Mouse (Mus musculus) midbrain, embryonic 11.5 days (tissue): ENCODE measurements at regions not wholly inside any gene's neighbourhood (a gene's known extent, or its start where the extent isn't known, plus 50 kb on each side); places are given as distances from the start of the nearest gene placed in this dataset.

Source experiments
- ATAC-seq: fragments of 200-750 bp; cut with Nextera tagmentation; 2 replicates; pipeline ENCODE4 v1.8.0; 2017; ENCODE audit warnings: moderate TSS enrichment, moderate library complexity; ENCODE audit not compliant: low FRiP score
- DNase-seq: peaks from one replicate; pipeline ENCODE4 v3.0.0; 2015; ENCODE audit warnings: low spot score; ENCODE audit errors: missing footprints
- H3K27ac ChIP-seq: fragments of 300-500 bp; sonication (generic); 2 replicates; pipeline ENCODE4 v1.5.1; 2014; ENCODE audit warnings: low read depth, low read length
- H3K27me3 ChIP-seq: fragments of 300-500 bp; sonication (generic); 2 replicates; pipeline ENCODE4 v1.6.1; 2014; ENCODE audit warnings: mild to moderate bottlenecking, low read length, moderate library complexity, mixed read lengths; ENCODE audit not compliant: control insufficient read depth, insufficient read depth
- H3K36me3 ChIP-seq: fragments of 300-500 bp; sonication (generic); 2 replicates; pipeline ENCODE4 v1.6.1; 2014; ENCODE audit warnings: mild to moderate bottlenecking, low read length, moderate library complexity, mixed read lengths; ENCODE audit not compliant: control insufficient read depth, insufficient read depth
- H3K4me1 ChIP-seq: fragments of 300-500 bp; sonication (generic); 2 replicates; pipeline ENCODE4 v1.6.1; 2014; ENCODE audit warnings: low read length; ENCODE audit not compliant: control insufficient read depth, insufficient read depth
- H3K4me2 ChIP-seq: fragments of 300-500 bp; sonication (generic); 2 replicates; pipeline ENCODE4 v1.6.1; 2014; ENCODE audit warnings: mild to moderate bottlenecking, moderate library complexity
- H3K4me3 ChIP-seq: fragments of 300-500 bp; sonication (generic); 2 replicates; pipeline ENCODE4 v1.5.1; 2014; ENCODE audit warnings: low read depth, low read length
- H3K9ac ChIP-seq: fragments of 300-500 bp; sonication (generic); 2 replicates; pipeline ENCODE4 v1.6.1; 2014; ENCODE audit warnings: low read length
- H3K9me3 ChIP-seq: fragments of 300-500 bp; sonication (generic); 2 replicates; pipeline ENCODE4 v1.6.1; 2016; ENCODE audit warnings: low read length; ENCODE audit not compliant: control insufficient read depth
- WGBS: fragments of 180-500 bp; shearing (Covaris S2); extraction: QIAGEN DNeasy Blood & Tissue Kit; methylation state at CpG from one replicate; pipeline ENCODE4 v1.1.7; 2014; 5-methylcytosine and 5-hydroxymethylcytosine counted together

- H3K4me3 ChIP-seq, result no peak overlapping the region
- no peak overlapping the region for H3K9ac ChIP-seq
- DNase-seq (no peak), ATAC-seq (no peak)
- H3K4me2 ChIP-seq, result no peak overlapping the region
- H3K9me3 ChIP-seq, result no peaks in the 10 kb centered on the region
- no peak overlapping the region for H3K27ac ChIP-seq
- H3K4me1 ChIP-seq, result peaks cover 15% of the 10 kb centered on the region
- WGBS, result 78% methylated on average over 5 of the region's 5 CpGs
- H3K27me3 ChIP-seq, result no peaks in the 10 kb centered on the region
- no peaks in the 10 kb centered on the region for H3K36me3 ChIP-seq
Observed at GRCm38 (mm10) chr3:101714810-101715209, 110.3 kb upstream of the Atp1a1 start.

DNA sequence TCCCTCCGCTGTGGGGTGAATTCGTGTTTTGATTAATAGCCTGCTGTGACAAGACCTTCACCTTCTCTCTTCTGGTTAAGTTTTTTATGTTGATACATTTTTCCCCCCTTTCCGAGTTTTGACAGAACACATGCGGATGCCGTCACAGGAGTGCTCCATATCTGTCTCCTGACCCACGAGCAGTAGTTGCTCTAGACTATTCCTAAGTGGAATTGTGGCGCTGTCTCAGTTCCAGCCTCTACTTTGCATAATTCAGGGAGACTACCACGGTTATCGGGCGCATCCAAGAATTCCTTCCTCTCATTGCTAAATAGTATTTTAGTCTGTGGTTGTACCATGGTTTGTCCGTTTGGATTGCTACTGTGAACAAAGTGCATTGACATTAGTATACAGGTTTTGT lies 109.2 kb upstream of the Atp1a1 start:
- WGBS, result 73% methylated on average over 11 of the region's 11 CpGs
- Histone ChIP-seq H3K27ac (no peak overlapping the region), H3K27me3 (no peaks in the 10 kb centered on the region), H3K4me3 (no peak overlapping the region), H3K4me1 (peaks cover 15% of the 10 kb centered on the region), H3K9ac (no peak overlapping the region), H3K4me2 (no peak overlapping the region), H3K36me3 (no peaks in the 10 kb centered on the region), H3K9me3 (no peaks in the 10 kb centered on the region)
- ATAC-seq (no peak), DNase-seq (no peak)

GRCm38 (mm10) chr3:101713138-101713638 lies 108.7 kb upstream of the Atp1a1 start:
- no peaks in the 10 kb centered on the region for H3K9me3 ChIP-seq
- DNase-seq (peak; percentile 83), ATAC-seq (no peak)
- 35% methylated on average over 11 of the region's 11 CpGs for WGBS
- no peaks in the 10 kb centered on the region for H3K36me3 ChIP-seq
- H3K4me2 ChIP-seq, result no peak overlapping the region
- H3K4me1 ChIP-seq, result peaks cover 15% of the 10 kb centered on the region
- H3K9ac ChIP-seq, result peak overlapping the region; percentile 27; the same call in 1 of the 2 replicates
- no peaks in the 10 kb centered on the region for H3K27me3 ChIP-seq
- H3K4me3 ChIP-seq, result no peak overlapping the region
- no peak overlapping the region for H3K27ac ChIP-seq

- no peak overlapping the region for H3K4me2 ChIP-seq
- H3K36me3 ChIP-seq, result no peaks in the 10 kb centered on the region
- H3K4me3 ChIP-seq, result no peak overlapping the region
- H3K9me3 ChIP-seq, result no peaks in the 10 kb centered on the region
- DNase-seq (peak; percentile 86), ATAC-seq (no peak)
- no peak overlapping the region for H3K9ac ChIP-seq
- H3K27me3 ChIP-seq, result no peaks in the 10 kb centered on the region
- H3K27ac ChIP-seq, result no peak overlapping the region
- peaks cover 15% of the 10 kb centered on the region for H3K4me1 ChIP-seq
- WGBS, result 79% methylated on average over 14 of the region's 14 CpGs
Observed at GRCm38 (mm10) chr3:101712666-101713065, 108.2 kb upstream of the Atp1a1 start.

DNA sequence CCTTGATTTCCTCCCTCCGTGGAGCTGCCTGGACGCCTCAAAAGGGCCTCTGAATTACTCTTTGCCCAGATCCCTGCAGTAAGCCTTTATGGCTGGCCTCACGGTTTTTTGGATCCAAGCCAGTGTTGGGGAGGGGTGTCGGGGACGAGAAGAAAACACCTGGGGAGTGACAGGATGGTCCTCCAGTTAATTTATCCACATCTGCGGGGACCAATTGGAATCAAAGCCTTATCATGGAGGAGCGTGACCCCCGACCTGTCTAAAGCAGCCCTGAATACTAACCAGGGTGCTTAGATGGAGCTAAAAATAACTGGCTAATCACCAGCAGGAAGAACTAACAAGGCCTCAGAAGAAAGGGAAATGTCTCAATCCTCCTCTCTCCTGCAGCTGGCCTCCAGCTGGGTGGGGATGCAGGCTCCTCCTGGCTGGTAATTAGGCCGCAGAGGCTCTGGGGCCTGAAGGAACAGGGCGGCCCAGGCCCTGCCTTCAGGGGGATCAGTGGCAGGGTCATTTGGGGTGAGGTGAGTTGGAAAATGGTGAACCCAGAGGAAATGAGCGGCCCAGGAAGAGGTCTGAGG lies 107.2 kb upstream of the Atp1a1 start:
- H3K9me3 ChIP-seq, result no peaks in the 10 kb centered on the region
- DNase-seq (peak; percentile 91), ATAC-seq (peak; percentile 69)
- no peak overlapping the region for H3K9ac ChIP-seq
- peak overlapping the region; percentile 16; the same call in 1 of the 2 replicates for H3K27ac ChIP-seq
- no peak overlapping the region for H3K4me2 ChIP-seq
- H3K4me1 ChIP-seq, result peaks cover 15% of the 10 kb centered on the region
- no peaks in the 10 kb centered on the region for H3K36me3 ChIP-seq
- H3K27me3 ChIP-seq, result no peaks in the 10 kb centered on the region
- no peak overlapping the region for H3K4me3 ChIP-seq
- WGBS, result 11% methylated on average over 11 of the region's 11 CpGs

DNA sequence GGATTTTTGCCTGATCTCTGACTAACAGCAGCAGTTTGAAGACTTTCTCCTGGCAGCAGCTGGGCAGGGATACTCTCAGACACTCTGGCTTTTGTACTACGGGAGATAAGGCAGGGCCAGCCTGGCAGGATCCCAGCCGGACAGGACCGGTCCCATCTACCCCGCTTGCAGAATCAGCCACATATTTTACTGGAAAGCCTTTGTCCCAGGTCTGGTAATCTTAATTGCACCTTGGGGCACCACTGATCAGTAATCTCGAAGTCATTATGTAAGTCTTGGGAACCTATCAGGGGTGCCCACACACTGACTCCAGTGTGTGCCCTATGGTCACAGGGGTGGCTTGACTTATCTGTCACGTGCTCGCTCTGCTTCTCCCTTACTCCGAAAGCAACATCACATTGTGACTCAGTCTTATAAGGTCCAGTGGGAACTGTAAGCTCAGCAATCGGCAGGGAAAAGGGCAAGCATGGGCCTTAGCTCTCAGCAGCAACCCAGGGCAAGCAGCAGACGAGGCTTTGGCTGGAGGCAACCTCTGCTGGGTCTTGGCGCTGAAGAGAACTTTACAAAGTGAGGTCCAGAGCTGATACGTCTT lies 105.0 kb upstream of the Atp1a1 start:
- Histone ChIP-seq H3K4me3 (no peak overlapping the region), H3K9me3 (no peaks in the 10 kb centered on the region), H3K36me3 (no peaks in the 10 kb centered on the region), H3K9ac (no peak overlapping the region), H3K4me2 (no peak overlapping the region), H3K27me3 (no peaks in the 10 kb centered on the region), H3K4me1 (peaks cover 15% of the 10 kb centered on the region), H3K27ac (no peak overlapping the region)
- no peak for DNase-seq
- WGBS, result 87% methylated on average over 12 of the region's 12 CpGs
- no peak for ATAC-seq

DNA sequence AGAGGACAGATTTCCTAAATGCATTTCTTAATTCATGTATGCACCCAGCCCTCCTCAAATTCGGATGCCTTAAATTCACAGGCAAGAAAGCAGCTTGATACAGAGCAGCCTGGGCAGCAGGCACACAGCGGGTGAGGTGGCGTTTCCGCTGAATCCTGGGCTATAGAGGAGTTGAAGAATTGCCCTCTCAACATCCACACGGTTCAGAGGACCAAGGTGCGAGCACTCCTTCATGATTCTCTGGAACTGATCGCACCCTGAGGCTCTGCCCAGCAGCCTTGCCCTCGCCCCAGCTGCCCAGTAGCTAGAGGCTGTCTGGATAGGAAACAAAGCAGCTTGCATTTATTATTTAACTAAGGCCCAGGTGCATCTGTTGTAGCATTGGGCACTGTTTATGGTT lies 104.3 kb upstream of the Atp1a1 start:
- 89% methylated on average over 8 of the region's 8 CpGs for WGBS
- Histone ChIP-seq H3K4me3 (no peak overlapping the region), H3K27ac (no peak overlapping the region)

DNA sequence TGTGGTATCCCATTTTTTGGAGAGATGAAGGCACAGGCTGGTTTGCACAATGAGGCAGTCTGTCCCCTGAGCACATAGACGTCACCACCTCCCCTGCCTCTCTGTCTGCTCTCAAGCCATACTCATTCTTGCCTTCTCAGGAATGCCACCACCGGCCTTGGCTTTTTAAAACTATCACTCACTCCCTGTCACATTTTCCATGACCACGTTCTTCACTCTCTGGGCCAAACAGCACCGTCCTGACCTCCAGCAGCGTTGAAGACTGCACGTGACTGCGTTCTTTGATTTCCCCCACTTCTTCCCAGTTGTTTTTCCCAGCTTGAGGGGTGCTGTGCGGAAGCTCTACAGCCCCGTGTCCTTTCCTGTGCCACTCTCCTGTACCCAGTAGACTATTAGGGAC lies 100.4 kb upstream of the Atp1a1 start:
- Histone ChIP-seq H3K9ac (no peak overlapping the region), H3K4me2 (no peak overlapping the region), H3K4me3 (no peak overlapping the region), H3K9me3 (no peaks in the 10 kb centered on the region), H3K4me1 (peaks cover 3% of the 10 kb centered on the region), H3K36me3 (no peaks in the 10 kb centered on the region), H3K27ac (no peak overlapping the region), H3K27me3 (no peaks in the 10 kb centered on the region)
- WGBS, result 83% methylated on average over 9 of the region's 9 CpGs
- ATAC-seq, result no peak
- DNase-seq, result no peak

More for the DNA sequence above, 104.3 kb upstream of the Atp1a1 start:
- ATAC-seq (no peak), DNase-seq (peak; percentile 79)
- Histone ChIP-seq H3K4me2 (no peak overlapping the region), H3K27me3 (no peaks in the 10 kb centered on the region), H3K36me3 (no peaks in the 10 kb centered on the region), H3K9me3 (no peaks in the 10 kb centered on the region), H3K4me1 (peaks cover 15% of the 10 kb centered on the region), H3K9ac (no peak overlapping the region)

GRCm38 (mm10) chr3:101704326-101704725 lies 99.8 kb upstream of the Atp1a1 start:
- WGBS, result 92% methylated on average over 5 of the region's 5 CpGs

More at GRCm38 (mm10) chr3:101704326-101704725, 99.8 kb upstream of the Atp1a1 start:
- Histone ChIP-seq H3K9me3 (no peaks in the 10 kb centered on the region), H3K36me3 (no peaks in the 10 kb centered on the region), H3K4me2 (no peak overlapping the region), H3K9ac (no peak overlapping the region), H3K4me3 (no peak overlapping the region), H3K27ac (no peak overlapping the region), H3K27me3 (no peaks in the 10 kb centered on the region), H3K4me1 (peaks cover 3% of the 10 kb centered on the region)
- DNase-seq (peak; percentile 17), ATAC-seq (no peak)
